Mouse (Mus musculus) kidney, postnatal 4 days (tissue): ENCODE results near the gene Alox12.

ENCODE experiments used
- DNase-seq, 2 experiments: peaks; one replicate each; pipeline ENCODE4 v3.0.0; 2021; ENCODE audit warnings: mixed read lengths in 2 of 2

Alox12 gene

GRCm38 (mm10) chr11:70193354-70194285 lies 61.5 kb downstream of the Alox12 start:
- no peak for DNase-seq

GRCm38 (mm10) chr11:70192157-70192556 lies 63.0 kb downstream of the Alox12 start:
- DNase-seq: no peak
